Mouse (Mus musculus) hindbrain, embryonic 16.5 days (tissue): ENCODE measurements around the gene Krt9. TPM values are rescaled to one million over a fixed set of nuclear protein-coding genes. Genes with fewer than 3 reads are reported as not detected.

Experiments used
- ATAC-seq: fragments of 200-750 bp; cut with Nextera tagmentation; 2 replicates; pipeline ENCODE4 v1.8.0; 2017; ENCODE audit warnings: moderate TSS enrichment, moderate library complexity
- H3K27ac ChIP-seq: fragments of 300-500 bp; sonication (generic); 2 replicates; pipeline ENCODE4 v1.5.1; 2014; ENCODE audit warnings: low read depth, mild to moderate bottlenecking, control low read depth, low read length, moderate library complexity
- H3K27me3 ChIP-seq: fragments of 300-500 bp; sonication (generic); replicated peaks from 2 replicates; pipeline ENCODE4 v1.6.1; 2014; ENCODE audit warnings: low read length; ENCODE audit not compliant: control insufficient read depth, insufficient read depth
- H3K36me3 ChIP-seq: fragments of 300-500 bp; sonication (generic); 2 replicates; pipeline ENCODE4 v1.6.1; 2014; ENCODE audit warnings: mild to moderate bottlenecking, low read length, moderate library complexity, mixed read lengths; ENCODE audit not compliant: control insufficient read depth, insufficient read depth
- H3K4me1 ChIP-seq: fragments of 300-500 bp; sonication (generic); 2 replicates; pipeline ENCODE4 v1.6.1; 2014; ENCODE audit warnings: low read depth, low read length; ENCODE audit not compliant: control insufficient read depth, insufficient read depth
- H3K4me2 ChIP-seq: fragments of 300-500 bp; sonication (generic); 2 replicates; pipeline ENCODE4 v1.6.1; 2014; ENCODE audit warnings: mild to moderate bottlenecking, low read length, control low read depth, moderate library complexity
- H3K4me3 ChIP-seq: fragments of 300-500 bp; sonication (generic); 2 replicates; pipeline ENCODE4 v1.5.1; 2014; ENCODE audit warnings: mild to moderate bottlenecking, low read length, control low read depth, moderate library complexity
- H3K9ac ChIP-seq: fragments of 300-500 bp; sonication (generic); 2 replicates; pipeline ENCODE4 v1.6.1; 2014; ENCODE audit warnings: low read depth, mild to moderate bottlenecking, control low read depth, low read length, moderate library complexity
- H3K9me3 ChIP-seq: fragments of 300-500 bp; sonication (generic); 2 replicates; pipeline ENCODE4 v1.6.1; 2014; ENCODE audit warnings: mild to moderate bottlenecking, low read length, moderate library complexity; ENCODE audit not compliant: control insufficient read depth
- WGBS: fragments of 180-500 bp; shearing (Covaris S2); extraction: QIAGEN DNeasy Blood & Tissue Kit; methylation state at CpG from one replicate; pipeline ENCODE4 v1.1.7; 2014; 5-methylcytosine and 5-hydroxymethylcytosine counted together
- polyA plus RNA-seq: library from polyadenylated mRNA; unstranded; fragments of >200 nt; fragmentation: Nextera tagmentation; extraction: Ambion mirVana; gene quantifications from 2 replicates; pipeline ENCODE4 v1.2.1, GENCODE M21; 2015

Gene Krt9
- polyA plus RNA-seq, 1 experiment from 2014 or later: 0.08 TPM

DNA sequence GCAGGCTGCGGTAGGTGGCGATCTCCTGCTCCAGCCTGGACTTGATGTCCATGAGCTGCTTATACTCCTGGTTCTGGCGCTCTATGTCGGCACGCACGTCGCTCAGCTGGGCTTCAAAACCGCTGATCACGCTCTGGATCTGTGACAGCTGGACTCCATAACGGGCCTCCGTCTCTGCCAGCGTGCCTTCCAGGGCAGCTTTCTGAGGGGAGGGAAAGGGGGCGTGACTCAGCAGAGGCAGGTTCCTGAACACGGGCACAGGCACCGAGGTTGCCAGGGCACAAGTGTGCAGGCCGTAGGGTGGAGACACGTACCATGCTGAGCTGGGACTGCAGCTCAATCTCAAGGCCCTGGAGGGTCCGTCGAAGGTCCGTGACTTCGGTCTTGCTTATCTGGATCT, 52.1 kb downstream of the Krt9 start:
- H3K9me3 ChIP-seq: no peaks in the 10 kb centered on the region
- no peak overlapping the region for H3K4me2 ChIP-seq
- H3K27ac ChIP-seq: no peak overlapping the region
- H3K36me3 ChIP-seq: no peaks in the 10 kb centered on the region
- H3K9ac ChIP-seq: no peak overlapping the region
- no peak for ATAC-seq
- H3K4me3 ChIP-seq: no peak overlapping the region
- WGBS: 81% methylated on average over 21 of the region's 21 CpGs
- H3K27me3 ChIP-seq: peaks cover 15% of the 10 kb centered on the region
- H3K4me1 ChIP-seq: peaks cover 9% of the 10 kb centered on the region

GRCm38 (mm10) chr11:100139391-100139790, 53.7 kb downstream of the Krt9 start:
- WGBS: 82% methylated on average over 2 of the region's 2 CpGs
- no peak overlapping the region for H3K4me2 ChIP-seq
- no peaks in the 10 kb centered on the region for H3K36me3 ChIP-seq
- peaks cover 6% of the 10 kb centered on the region for H3K27me3 ChIP-seq
- H3K4me1 ChIP-seq: peaks cover 3% of the 10 kb centered on the region
- no peak overlapping the region for H3K4me3 ChIP-seq
- H3K9me3 ChIP-seq: no peaks in the 10 kb centered on the region
- no peak overlapping the region for H3K9ac ChIP-seq
- H3K27ac ChIP-seq: no peak overlapping the region
- no peak for ATAC-seq

- Histone ChIP-seq H3K36me3 (no peaks in the 10 kb centered on the region), H3K4me1 (peaks cover 3% of the 10 kb centered on the region), H3K27me3 (peaks cover under 1% of the 10 kb centered on the region; the same call in 1 of the 2 replicates), H3K9ac (no peak overlapping the region), H3K4me2 (no peak overlapping the region), H3K9me3 (no peaks in the 10 kb centered on the region), H3K27ac (no peak overlapping the region), H3K4me3 (no peak overlapping the region)
- ATAC-seq: no peak
- 66% methylated on average over 7 of the region's 7 CpGs for WGBS
Measured at GRCm38 (mm10) chr11:100138809-100139208, 54.2 kb downstream of the Krt9 start.

DNA sequence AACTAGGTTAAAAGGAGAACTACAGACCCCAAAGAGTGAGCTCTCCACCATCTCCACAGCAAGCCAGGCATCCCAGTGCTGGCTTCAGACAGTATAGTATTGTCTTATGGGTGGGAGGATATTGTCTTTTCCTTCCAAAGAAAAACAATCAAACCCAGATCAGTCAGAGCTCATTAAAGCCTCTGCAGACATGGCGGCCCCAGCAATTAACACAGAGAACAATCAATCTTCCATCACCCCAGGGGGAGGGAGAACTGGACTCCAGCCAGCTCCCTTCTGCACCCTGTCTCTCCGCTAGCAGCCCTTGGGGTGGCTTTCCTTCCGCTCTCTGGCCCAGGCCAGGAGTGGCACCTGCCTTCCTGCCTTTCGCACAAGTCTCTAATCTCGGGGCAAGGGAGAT, 55.4 kb downstream of the Krt9 start:
- Histone ChIP-seq H3K4me3 (no peak overlapping the region), H3K9me3 (no peaks in the 10 kb centered on the region), H3K36me3 (no peaks in the 10 kb centered on the region), H3K9ac (no peak overlapping the region), H3K4me2 (no peak overlapping the region), H3K4me1 (peaks cover 3% of the 10 kb centered on the region), H3K27me3 (no peaks in the 10 kb centered on the region), H3K27ac (no peak overlapping the region)
- WGBS: 28% methylated on average over 5 of the region's 5 CpGs
- no peak for ATAC-seq

Other genes with a start within 250 kb of the Krt9 start
- not detected in 2 replicates for gene Krtap9-5, start 244.8 kb downstream of the Krt9 start, polyA plus RNA-seq
- not detected in 2 replicates for gene Krtap29-1, start 214.2 kb downstream of the Krt9 start, polyA plus RNA-seq
- 0.15 TPM in 1 of 2 replicates, not detected in the other for gene Krtap16-1, start 206.6 kb downstream of the Krt9 start, polyA plus RNA-seq
- 1.1 and 1.7 TPM in 2 replicates for gene Krtap17-1, start 199.3 kb downstream of the Krt9 start, polyA plus RNA-seq
- gene Krt33a, start 177.0 kb downstream of the Krt9 start, polyA plus RNA-seq: not detected in 2 replicates
- gene Krt33b, start 163.4 kb downstream of the Krt9 start, polyA plus RNA-seq: 0.12 and 0.13 TPM in 2 replicates
- gene Krt34, start 151.7 kb downstream of the Krt9 start, polyA plus RNA-seq: not detected in 2 replicates
- not detected in 2 replicates for gene Krt31, start 142.7 kb downstream of the Krt9 start, polyA plus RNA-seq
- gene Krt32, start 105.0 kb downstream of the Krt9 start, polyA plus RNA-seq: not detected in 2 replicates
- gene Krt35, start 97.0 kb downstream of the Krt9 start, polyA plus RNA-seq: not detected in 2 replicates
- not detected in 2 replicates for gene Krt36, start 87.6 kb downstream of the Krt9 start, polyA plus RNA-seq
- gene Krt13, start 71.7 kb downstream of the Krt9 start, polyA plus RNA-seq: 0.09 and 0.26 TPM in 2 replicates
- 0.69 and 1.0 TPM in 2 replicates for gene Krt15, start 57.3 kb downstream of the Krt9 start, polyA plus RNA-seq
- gene Krt19, start 44.6 kb downstream of the Krt9 start, polyA plus RNA-seq: 2.3 and 3.0 TPM in 2 replicates
- gene Krt14, start 14.3 kb upstream of the Krt9 start, polyA plus RNA-seq: 0.55 TPM in 1 of 2 replicates, not detected in the other
- gene Krt16, start 55.7 kb upstream of the Krt9 start, polyA plus RNA-seq: not detected in 2 replicates
- 0.36 and 0.70 TPM in 2 replicates for gene Krt17, start 67.8 kb upstream of the Krt9 start, polyA plus RNA-seq
- not detected in 2 replicates for gene Krt42, start 76.6 kb upstream of the Krt9 start, polyA plus RNA-seq
- 1,208 and 1,248 TPM in 2 replicates for gene Eif1, start 126.6 kb upstream of the Krt9 start, polyA plus RNA-seq
- gene Gast, start 141.2 kb upstream of the Krt9 start, polyA plus RNA-seq: 0.52 TPM in 1 of 2 replicates, not detected in the other
- 316 and 333 TPM in 2 replicates for gene Hap1, start 162.9 kb upstream of the Krt9 start, polyA plus RNA-seq
- 68.8 and 77.7 TPM in 2 replicates for gene Jup, start 204.5 kb upstream of the Krt9 start, polyA plus RNA-seq
- gene P3h4, start 221.6 kb upstream of the Krt9 start, polyA plus RNA-seq: 21.5 and 25.5 TPM in 2 replicates
- 29.2 and 33.1 TPM in 2 replicates for gene Fkbp10, start 222.5 kb upstream of the Krt9 start, polyA plus RNA-seq
- 127 TPM in 2 replicates for gene Nt5c3b, start 248.6 kb upstream of the Krt9 start, polyA plus RNA-seq
- 0.75 and 1.2 TPM in 2 replicates for gene Klhl10, start 248.7 kb upstream of the Krt9 start, polyA plus RNA-seq